Mouse (Mus musculus) CH12.LX (cell line): Measurements from ENCODE around the gene Ramp2. TPM values are rescaled to one million over a fixed set of nuclear protein-coding genes. Genes with fewer than 3 reads are reported as not detected.

ENCODE experiments used
- DNase-seq: peaks from one replicate; pipeline ENCODE4 v3.0.0-alpha.2; 2013; ENCODE audit errors: extremely low read depth
- H3K27ac ChIP-seq: 2 replicates; pipeline ENCODE4 v1.5.1; 2012; ENCODE audit warnings: low read depth, mild to moderate bottlenecking, control low read depth, moderate library complexity; ENCODE audit not compliant: insufficient read depth
- H3K27me3 ChIP-seq: replicated peaks from 2 replicates; pipeline ENCODE3; 2012; ENCODE audit warnings: inconsistent platforms
- H3K36me3 ChIP-seq, 2 experiments: replicated peaks in 1 of 2; 2 replicates each; pipeline versions ENCODE3 to v1.6.1; 2012; ENCODE audit warnings: inconsistent platforms in 1 of 2, low read length in 1 of 2, mild to moderate bottlenecking in 1 of 2, mixed read lengths in 1 of 2, moderate library complexity in 1 of 2; ENCODE audit not compliant: control insufficient read depth in 1 of 2, insufficient read depth in 1 of 2
- H3K4me1 ChIP-seq, 2 experiments: 2 replicates each; pipeline ENCODE4 v1.6.1; 2012; ENCODE audit warnings: inconsistent platforms in 1 of 2, moderate library complexity in 1 of 2; ENCODE audit not compliant: insufficient read depth in 2 of 2, control insufficient read depth in 1 of 2
- H3K4me2 ChIP-seq: 2 replicates; pipeline ENCODE4 v1.6.1; 2012; ENCODE audit warnings: low read depth, mild to moderate bottlenecking, control low read depth; ENCODE audit not compliant: poor library complexity, insufficient read depth, severe bottlenecking
- H3K4me3 ChIP-seq, 3 experiments: fragments of 150-350 bp in 1 of 3; sonication (generic) in 1 of 3; replicated peaks in 1 of 3; 2 replicates each; pipeline versions ENCODE3 to v1.5.1; 2011 to 2012; ENCODE audit warnings: low read depth in 2 of 3, low read length in 2 of 3, mild to moderate bottlenecking in 2 of 3, moderate library complexity in 2 of 3, control low read depth in 1 of 3, improper control_type of control experiment in 1 of 3, inconsistent platforms in 1 of 3, mixed read lengths in 1 of 3; ENCODE audit not compliant: poor library complexity in 1 of 3
- H3K79me2 ChIP-seq: replicated peaks from 2 replicates; pipeline ENCODE4 v1.6.1; 2012; ENCODE audit warnings: mild to moderate bottlenecking, moderate library complexity; ENCODE audit not compliant: control insufficient read depth, poor library complexity, insufficient read depth, severe bottlenecking; ENCODE audit errors: extremely low read depth
- H3K9ac ChIP-seq: 2 replicates; pipeline ENCODE4 v1.6.1; 2012; ENCODE audit warnings: low read depth, mild to moderate bottlenecking, control low read depth, moderate library complexity; ENCODE audit not compliant: insufficient read depth
- H3K9me3 ChIP-seq: replicated peaks from 2 replicates; pipeline ENCODE3; 2012; ENCODE audit warnings: low read length, inconsistent platforms, mixed read lengths
- BHLHE40 ChIP-seq: IDR thresholded peaks from 2 replicates; pipeline ENCODE4 v1.6.1; 2011; ENCODE audit warnings: mild to moderate bottlenecking, low read depth, low read length, improper control_type of control experiment
- CHD2 ChIP-seq: IDR thresholded peaks from 2 replicates; pipeline ENCODE4 v1.6.1; 2011; ENCODE audit warnings: low read length, improper control_type of control experiment
- CTCF ChIP-seq, 2 experiments: IDR thresholded peaks in 1 of 2; conservative IDR thresholded peaks in 1 of 2; 2 replicates each; pipeline ENCODE4 v1.5.1; 2011 to 2012; ENCODE audit warnings: low read depth in 2 of 2, low read length in 2 of 2, improper control_type of control experiment in 1 of 2, inconsistent platforms in 1 of 2, mild to moderate bottlenecking in 1 of 2, moderate library complexity in 1 of 2
- E2F4 ChIP-seq: IDR thresholded peaks from 2 replicates; pipeline ENCODE4 v1.6.1; 2011; ENCODE audit warnings: low read depth, low read length, improper control_type of control experiment; ENCODE audit not compliant: insufficient replicate concordance
- ELF1 ChIP-seq: IDR thresholded peaks from 2 replicates; pipeline ENCODE4 v1.6.1; 2014; ENCODE audit warnings: low read depth, mild to moderate bottlenecking, inconsistent platforms, low read length, improper control_type of control experiment
- ETS1 ChIP-seq: conservative IDR thresholded peaks from 2 replicates; pipeline ENCODE4 v1.6.1; 2012; ENCODE audit warnings: low read depth, mild to moderate bottlenecking, inconsistent platforms, low read length, improper control_type of control experiment, moderate library complexity
- HCFC1 ChIP-seq: IDR thresholded peaks from 2 replicates; pipeline ENCODE4 v1.6.1; 2012; ENCODE audit warnings: low read depth, mild to moderate bottlenecking, inconsistent platforms, low read length, improper control_type of control experiment
- IRF4 ChIP-seq: IDR thresholded peaks from 2 replicates; pipeline ENCODE4 v1.6.1; 2014; ENCODE audit warnings: low read depth, mild to moderate bottlenecking, inconsistent platforms, low read length, improper control_type of control experiment
- JUND ChIP-seq: conservative IDR thresholded peaks from 2 replicates; pipeline ENCODE4 v1.6.1; 2011; ENCODE audit warnings: low read depth, low read length, improper control_type of control experiment
- KAT2A ChIP-seq: IDR thresholded peaks from 2 replicates; pipeline ENCODE4 v1.6.1; 2012; ENCODE audit warnings: low read length, improper control_type of control experiment, inconsistent platforms; ENCODE audit not compliant: insufficient replicate concordance
- MAFK ChIP-seq: IDR thresholded peaks from 2 replicates; pipeline ENCODE4 v1.6.1; 2011; ENCODE audit warnings: low read length, improper control_type of control experiment; ENCODE audit not compliant: insufficient replicate concordance
- MYC ChIP-seq: IDR thresholded peaks from 2 replicates; pipeline ENCODE4 v1.6.1; 2011; ENCODE audit warnings: low read depth, mild to moderate bottlenecking, improper control_type of control experiment, low read length
- NELFE ChIP-seq: IDR thresholded peaks from 2 replicates; pipeline ENCODE4 v1.6.1; 2011; ENCODE audit warnings: low read depth, low read length, improper control_type of control experiment
- PAX5 ChIP-seq: IDR thresholded peaks from 2 replicates; pipeline ENCODE4 v1.6.1; 2012; ENCODE audit warnings: low read length, inconsistent platforms, mixed read lengths
- POLR2A ChIP-seq: IDR thresholded peaks from 2 replicates; pipeline ENCODE4 v1.6.1; 2011; ENCODE audit warnings: low read depth, mild to moderate bottlenecking, improper control_type of control experiment, low read length
- POLR2AphosphoS2 ChIP-seq: IDR thresholded peaks from 2 replicates; pipeline ENCODE4 v1.6.1; 2011; ENCODE audit warnings: low read depth, low read length, improper control_type of control experiment
- RAD21 ChIP-seq: IDR thresholded peaks from 2 replicates; pipeline ENCODE4 v1.6.1; 2011; ENCODE audit warnings: low read depth, mild to moderate bottlenecking, low read length, improper control_type of control experiment, moderate library complexity
- SIN3A ChIP-seq: IDR thresholded peaks from 2 replicates; pipeline ENCODE4 v1.6.1; 2012; ENCODE audit warnings: low read length, improper control_type of control experiment, inconsistent platforms
- SMC3 ChIP-seq: IDR thresholded peaks from 2 replicates; pipeline ENCODE4 v1.6.1; 2011; ENCODE audit warnings: low read depth, low read length, improper control_type of control experiment
- TBP ChIP-seq: conservative IDR thresholded peaks from 2 replicates; pipeline ENCODE4 v1.6.1; 2011; ENCODE audit warnings: low read depth, low read length, improper control_type of control experiment
- UBTF ChIP-seq: IDR thresholded peaks from 2 replicates; pipeline ENCODE4 v1.6.1; 2012; ENCODE audit warnings: low read depth, mild to moderate bottlenecking, inconsistent platforms, low read length, improper control_type of control experiment, moderate library complexity
- USF1 ChIP-seq: IDR thresholded peaks from 2 replicates; pipeline ENCODE4 v1.6.1; 2014; ENCODE audit warnings: low read depth, mild to moderate bottlenecking, inconsistent platforms, low read length, improper control_type of control experiment
- USF2 ChIP-seq: conservative IDR thresholded peaks from 2 replicates; pipeline ENCODE4 v1.6.1; 2011; ENCODE audit warnings: low read depth, low read length, improper control_type of control experiment
- ZKSCAN1 ChIP-seq: IDR thresholded peaks from 2 replicates; pipeline ENCODE4 v1.6.1; 2012; ENCODE audit warnings: low read depth, inconsistent platforms, low read length, improper control_type of control experiment, borderline replicate concordance
- ZMIZ1 ChIP-seq: IDR thresholded peaks from 2 replicates; pipeline ENCODE4 v1.6.1; 2012; ENCODE audit warnings: low read depth, mild to moderate bottlenecking, inconsistent platforms, low read length, improper control_type of control experiment
- ZNF384 ChIP-seq: IDR thresholded peaks from 2 replicates; pipeline ENCODE4 v1.6.1; 2012; ENCODE audit warnings: low read depth, low read length, improper control_type of control experiment, inconsistent platforms
- dilution Hi-C: fragments of 300-500 bp; cut with MboI; formaldehyde crosslinking; loops from 2 replicates; pipeline ENCODE4 v1.14.3; 2020; ENCODE audit warnings: low sequenced_read_pairs; ENCODE audit not compliant: extremely low pct_unique_long_range_greater_than_20kb, extremely low pct_ligation_motif_present
- in situ Hi-C: fragments of 300-500 bp; cut with MboI; formaldehyde crosslinking; loops from 3 replicates; pipeline ENCODE4 v1.14.3; 2019; ENCODE audit warnings: low sequenced_read_pairs, low pct_ligation_motif_present, low pct_unique_long_range_greater_than_20kb, mixed read lengths
- polyA plus RNA-seq: library from polyadenylated mRNA; unstranded; fragments of >175 nt; gene quantifications from 2 replicates; pipeline ENCODE4 v1.2.1, GENCODE M21; 2012; ENCODE audit warnings: low read depth; ENCODE audit not compliant: insufficient read length
- total RNA-seq, 2 experiments: library from RNA; depleted of rRNA; stranded (reverse); fragments of 300-350 nt in 1 of 2; fragments of >200 nt in 1 of 2; gene quantifications; 2 replicates each; pipeline ENCODE4 v1.2.3; 2012 to 2014

Ramp2 gene
- total and polyA plus RNA-seq, 3 experiments = 0.26 to 1.3 (median 0.33) TPM

DNA sequence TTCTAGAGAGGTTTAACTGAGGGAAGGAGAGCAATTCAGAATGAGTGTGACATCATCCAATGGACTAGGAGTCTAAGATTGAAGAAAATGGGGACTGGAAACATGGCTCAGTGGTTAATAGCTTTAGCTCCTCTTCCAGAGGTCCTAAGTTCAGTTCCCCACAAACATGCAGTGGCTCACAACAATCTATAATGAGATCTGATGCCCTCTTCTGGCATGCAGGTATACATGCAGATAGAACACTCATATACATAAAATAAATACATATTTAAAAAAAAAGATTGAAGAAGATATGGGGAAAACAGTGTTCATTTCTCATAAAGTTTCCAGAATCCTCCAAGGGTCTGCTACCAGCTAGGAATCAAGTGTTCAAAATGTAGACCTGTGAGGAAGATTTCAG, 10.4 kb upstream of the Ramp2 start:
- Histone ChIP-seq H3K9ac (no peak overlapping the region), H3K79me2 (no peaks in the 10 kb centered on the region), H3K4me1 (peaks cover 3 to 19% of the 10 kb centered on the region in 2 experiments; a peak in 2 of 4 replicates), H3K27me3 (peaks cover 11% of the 10 kb centered on the region), H3K27ac (no peak overlapping the region), H3K4me3 (no peak overlapping the region), H3K4me2 (no peak overlapping the region), H3K36me3 (no peaks in the 10 kb centered on the region), H3K9me3 (peaks cover 2% of the 10 kb centered on the region)
- dilution Hi-C loops (no loop called here), in situ Hi-C loops (no loop called here)
- no peak for TF ChIP-seq CHD2
- TF ChIP-seq PAX5 = no peak
- no peak for TF ChIP-seq KAT2A
- TF ChIP-seq ZNF384 = peak; percentile 25; the same call in 1 of the 2 replicates
- no peak for TF ChIP-seq ZKSCAN1
- no peak; the same call in none of the 2 replicates for TF ChIP-seq RAD21
- no peak for TF ChIP-seq POLR2A
- TF ChIP-seq CTCF (conservative IDR thresholded peaks at IDR 0.05 in 1 of 2, IDR thresholded peaks at IDR 0.05 in 1 of 2; ENCODE audit: low read depth in 2 of 2, low read length in 2 of 2) = peak in 1 of 2 experiments; percentile 33; a peak in 2 of 4 replicates
- no peak for TF ChIP-seq NELFE
- no peak for TF ChIP-seq USF1
- no peak for TF ChIP-seq UBTF
- TF ChIP-seq E2F4 = no peak
- TF ChIP-seq SMC3 = peak; percentile 16; the same call in 1 of the 2 replicates
- TF ChIP-seq MYC = no peak
- DNase-seq = no peak

DNA sequence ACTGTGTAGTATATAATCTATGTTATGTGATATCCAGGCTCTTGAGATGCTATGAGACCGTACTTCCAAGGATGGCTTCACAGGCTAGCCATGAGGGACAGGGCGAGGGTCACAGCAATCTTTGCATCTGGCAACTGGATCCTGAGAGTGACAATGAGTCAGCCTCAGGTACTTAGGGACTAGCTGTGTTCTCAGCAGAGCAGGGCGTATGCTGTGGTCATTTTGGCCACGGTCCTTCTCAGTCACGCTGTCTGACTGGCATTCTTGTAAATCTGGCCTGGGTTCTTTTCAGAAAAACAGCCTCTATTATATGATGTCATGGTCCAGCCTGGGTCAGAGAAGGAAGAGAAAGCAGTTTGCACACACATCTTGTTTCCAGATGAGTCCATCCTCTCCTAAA, 9.0 kb upstream of the Ramp2 start:
- Histone ChIP-seq H3K4me3 (no peak overlapping the region), H3K4me2 (no peak overlapping the region), H3K27ac (no peak overlapping the region), H3K27me3 (peaks cover 12% of the 10 kb centered on the region), H3K79me2 (no peaks in the 10 kb centered on the region), H3K4me1 (peaks cover 0 to 8% of the 10 kb centered on the region in 2 experiments; a peak in 2 of 4 replicates), H3K9me3 (peaks cover 2% of the 10 kb centered on the region)
- in situ Hi-C loops = no loop called here
- DNase-seq = no peak
- dilution Hi-C loops = no loop called here
- TF ChIP-seq TBP (no peak), POLR2AphosphoS2 (no peak), USF2 (no peak), IRF4 (no peak), ETS1 (no peak), JUND (no peak), ZNF384 (no peak), SIN3A (no peak), MAFK (no peak), KAT2A (no peak), BHLHE40 (no peak), POLR2A (no peak), HCFC1 (no peak), ZMIZ1 (no peak), ELF1 (no peak)
- TF ChIP-seq, all 38 proteins: peak for 0
- no peak overlapping the region for H3K9ac ChIP-seq
- no peaks in the 10 kb centered on the region for H3K36me3 ChIP-seq
